In genomic region chr3:103733799-103734695, GRCm38 (mm10) we compare ENCODE assay signal across 10 mouse cellular contexts. TPM values are rescaled to one million over a fixed set of nuclear protein-coding genes. Genes with fewer than 3 reads are reported as not detected.
DNase-seq lines count a peak whose midpoint lies in the region; ATAC-seq and TF ChIP-seq lines count a peak whose summit lies in the region.
"Had no signal": no experiment of that assay in that cellular context is flagged by ENCODE, and none has a peak within 500 bp of the region (broad histone marks: within the 10 kb centered on the region; RNA-seq: fewer than 3 reads in every experiment).

No protein-coding gene starts in this region.

- peak overlapping the region; percentile 89 for H3K27ac ChIP-seq in forebrain, embryonic 10.5 days
- peak overlapping the region; percentile 36; the same call in 1 of the 2 replicates for H3K27ac ChIP-seq in layer of hippocampus, adult 2 months
- peak overlapping the region; percentile 51 for H3K27ac ChIP-seq in midbrain, embryonic 11.5 days (ENCODE audit: low read depth, low read length)
- H3K27ac ChIP-seq: macrophage had no signal

- TF ChIP-seq CTCF in lung, adult 2 months (IDR thresholded peaks at IDR 0.05; ENCODE audit: insufficient read depth, low read length): no peak
- TF ChIP-seq CTCF in layer of hippocampus, adult 2 months (conservative IDR thresholded peaks at IDR 0.05): peak; percentile 33

- WGBS in lung, adult 2 months: 56% methylated on average over 19 of the region's 19 CpGs
- WGBS in forebrain, embryonic 10.5 days: 10% methylated on average over 19 of the region's 19 CpGs
- WGBS in midbrain, embryonic 11.5 days: 11% methylated on average over 19 of the region's 19 CpGs

- peaks cover 8% of the 10 kb centered on the region for H3K36me3 ChIP-seq in forebrain, embryonic 10.5 days (replicated peaks)
- H3K36me3 ChIP-seq in midbrain, embryonic 11.5 days (ENCODE audit: control insufficient read depth, insufficient read depth, low read length): no peaks in the 10 kb centered on the region

- peak overlapping the region; percentile 12 for H3K4me3 ChIP-seq in lung, adult 2 months (replicated peaks; ENCODE audit: extremely low read depth, low read depth, low read length)
- peak overlapping the region; percentile 42 for H3K4me3 ChIP-seq in forebrain, embryonic 10.5 days
- H3K4me3 ChIP-seq in layer of hippocampus, adult 2 months: peak overlapping the region; percentile 35
- no peak overlapping the region for H3K4me3 ChIP-seq in midbrain, embryonic 11.5 days (ENCODE audit: low read depth, low read length)

- peaks cover 45% of the 10 kb centered on the region for H3K27me3 ChIP-seq in forebrain, embryonic 10.5 days (ENCODE audit: poor library complexity, severe bottlenecking)
- H3K27me3 ChIP-seq in midbrain, embryonic 11.5 days (ENCODE audit: control insufficient read depth, insufficient read depth, low read length): no peaks in the 10 kb centered on the region

- H3K9me3 ChIP-seq in forebrain, embryonic 10.5 days: no peaks in the 10 kb centered on the region
- H3K9me3 ChIP-seq in midbrain, embryonic 11.5 days (ENCODE audit: control insufficient read depth, low read length): no peaks in the 10 kb centered on the region

- TF ChIP-seq POLR2A in lung, adult 2 months (IDR thresholded peaks at IDR 0.05; ENCODE audit: borderline replicate concordance, extremely low read depth, low read depth, low read length): no peak

- peak; percentile 63 for ATAC-seq in midbrain, embryonic 11.5 days (ENCODE audit: low FRiP score)

- H3K4me1 ChIP-seq in lung, adult 2 months (ENCODE audit: control insufficient read depth, insufficient read depth, low read length): peaks cover 8% of the 10 kb centered on the region
- peaks cover 65% of the 10 kb centered on the region for H3K4me1 ChIP-seq in forebrain, embryonic 10.5 days
- H3K4me1 ChIP-seq in midbrain, embryonic 11.5 days (ENCODE audit: control insufficient read depth, insufficient read depth, low read length): peaks cover 43% of the 10 kb centered on the region

- peak overlapping the region; percentile 40 for H3K4me2 ChIP-seq in midbrain, embryonic 11.5 days

- no peak for DNase-seq in lung, adult 2 months
- DNase-seq in lung, adult 18-20 months: no peak
- DNase-seq in forebrain, embryonic 10.5 days (ENCODE audit: extremely low spot score, low spot score): peak; percentile 61
- DNase-seq in layer of hippocampus, adult 2 months (ENCODE audit: low spot score in 2 of 2): peak; percentile 31 to 53
- DNase-seq in midbrain, embryonic 11.5 days (ENCODE audit: low spot score, missing footprints): peak; percentile 95
- DNase-seq in yolk sac, embryonic 10.5 days (ENCODE audit: low spot score): peak; percentile 18
- no peak for DNase-seq in ovary, postnatal 10 days (ENCODE audit: low spot score)
- no peak for DNase-seq in adrenal gland, postnatal 4 days (ENCODE audit: low spot score in 2 of 2)

- peak overlapping the region; percentile 51 for H3K9ac ChIP-seq in midbrain, embryonic 11.5 days (ENCODE audit: low read length)

RNA-seq across cellular contexts. Expression of gene Olfml3, which starts 3.8 kb away (rescaled TPM):
- 56.3 and 80.9 TPM in 2 replicates for polyA plus RNA-seq in lung, adult 2 months (2012; rRNA removed)
- polyA plus RNA-seq in forebrain, embryonic 10.5 days (2016; fragmentation: Nextera tagmentation; extraction: Ambion mirVana): 5.6 and 5.8 TPM in 2 replicates
- 10 to 100 TPM; 13.6 to 14.2 TPM for total RNA-seq in layer of hippocampus, adult 2 months (2021)
- polyA plus RNA-seq in midbrain, embryonic 11.5 days (2014; fragmentation: Nextera tagmentation; extraction: Ambion mirVana): 8.9 and 10.5 TPM in 2 replicates
- 10 to 100 TPM; 31.6 to 33.6 TPM for total RNA-seq in adrenal gland, postnatal 4 days (2021)

RNA-seq across cellular contexts. Expression of gene Gm10964, which starts 5.1 kb away (rescaled TPM):
- polyA plus RNA-seq in lung, adult 2 months (2012; rRNA removed): not detected in 2 replicates
- not detected in 2 replicates for polyA plus RNA-seq in forebrain, embryonic 10.5 days (2016; fragmentation: Nextera tagmentation; extraction: Ambion mirVana)
- total RNA-seq in layer of hippocampus, adult 2 months (2021): not detected
- polyA plus RNA-seq in midbrain, embryonic 11.5 days (2014; fragmentation: Nextera tagmentation; extraction: Ambion mirVana): not detected in 2 replicates
- not detected for total RNA-seq in adrenal gland, postnatal 4 days (2021)
- total RNA-seq: adrenal gland, adult 18-20 months had no signal
- polyA plus RNA-seq: macrophage had no signal

RNA-seq across cellular contexts. Expression of gene Hipk1, which starts 57.3 kb away (rescaled TPM):
- 105 and 143 TPM in 2 replicates for polyA plus RNA-seq in lung, adult 2 months (2012; rRNA removed)
- 9.9 and 10.4 TPM in 2 replicates for polyA plus RNA-seq in forebrain, embryonic 10.5 days (2016; fragmentation: Nextera tagmentation; extraction: Ambion mirVana)
- total RNA-seq in layer of hippocampus, adult 2 months (2021): 100 to 1,000 TPM; 128 to 134 TPM
- 15.9 and 16.6 TPM in 2 replicates for polyA plus RNA-seq in midbrain, embryonic 11.5 days (2014; fragmentation: Nextera tagmentation; extraction: Ambion mirVana)
- total RNA-seq in adrenal gland, postnatal 4 days (2021): 100 to 1,000 TPM; 126 to 134 TPM

Comparison
In these comparisons a context has a peak if more than half of its experiments do, and no peak if none do; other contexts are left out.
1. DNase-seq: peak in forebrain, embryonic 10.5 days (single experiment), layer of hippocampus, adult 2 months (2 of 2), midbrain, embryonic 11.5 days (single experiment) and yolk sac, embryonic 10.5 days (single experiment); none in lung, adult 2 months (single experiment), lung, adult 18-20 months (0 of 2), ovary, postnatal 10 days (single experiment) and adrenal gland, postnatal 4 days (0 of 2).
2. H3K27ac ChIP-seq: peak in every context shown above with its lines; median percentile 89 in forebrain, embryonic 10.5 days; 51 in midbrain, embryonic 11.5 days; 36 in layer of hippocampus, adult 2 months.